Mouse (Mus musculus): ENCODE results near the gene Wdr90. TPM values are rescaled to one million over a fixed set of nuclear protein-coding genes. Genes with fewer than 3 reads are reported as not detected.
"Not testable (repeated sequence)": the region's sequence is repeated elsewhere in the genome, so short reads cannot be mapped to it uniquely, and the experiment has no call there.

The Wdr90 gene
- total RNA-seq, 2 experiments from 2014 or later: 34.0 to 35.6 TPM

- DNase-seq (ENCODE audit: extremely low spot score in 1 of 2, low spot score in 2 of 2): no peak
- intact Hi-C loops (cut with DNase I): no loop called here
Observed at GRCm38 (mm10) chr17:25878611-25879180, 17.4 kb upstream of the Wdr90 start.

GRCm38 (mm10) chr17:25877741-25878610, 16.7 kb upstream of the Wdr90 start:
- DNase-seq (ENCODE audit: extremely low spot score in 1 of 2, low spot score in 2 of 2): peak in 1 of 2 experiments; percentile 55
- intact Hi-C loops (cut with DNase I): no loop called here

- intact Hi-C loops (cut with DNase I): no loop called here
- no peak for DNase-seq (ENCODE audit: extremely low spot score in 1 of 2, low spot score in 2 of 2)
Observed at GRCm38 (mm10) chr17:25877025-25877424, 15.7 kb upstream of the Wdr90 start.

GRCm38 (mm10) chr17:25876347-25876915, 15.1 kb upstream of the Wdr90 start:
- DNase-seq (ENCODE audit: extremely low spot score in 1 of 2, low spot score in 2 of 2): no peak
- intact Hi-C loops (cut with DNase I): no loop called here

GRCm38 (mm10) chr17:25875171-25876136, 14.2 kb upstream of the Wdr90 start:
- intact Hi-C loops (cut with DNase I): no loop called here
- peak; percentile 89 to 94 for DNase-seq (ENCODE audit: extremely low spot score in 1 of 2, low spot score in 2 of 2)

- DNase-seq (ENCODE audit: extremely low spot score in 1 of 2, low spot score in 2 of 2): peak; percentile 91 to 96
- intact Hi-C loops (cut with DNase I): no loop called here
Observed at GRCm38 (mm10) chr17:25874721-25875170, 13.4 kb upstream of the Wdr90 start, which contains the start of gene Mettl26. Gene Mettl26 (plus strand): TSS chr17:25875074.

GRCm38 (mm10) chr17:25874148-25874720, 12.9 kb upstream of the Wdr90 start:
- intact Hi-C loops (cut with DNase I): no loop called here
- DNase-seq (ENCODE audit: extremely low spot score in 1 of 2, low spot score in 2 of 2): no peak

- intact Hi-C loops (cut with DNase I): no loop called here
- no peak for DNase-seq (ENCODE audit: extremely low spot score in 1 of 2, low spot score in 2 of 2)
Observed at GRCm38 (mm10) chr17:25873405-25874147, 12.3 kb upstream of the Wdr90 start.

- intact Hi-C loops (cut with DNase I): no loop called here
- DNase-seq (ENCODE audit: extremely low spot score in 1 of 2, low spot score in 2 of 2): no peak
Observed at GRCm38 (mm10) chr17:25872676-25873075, 11.4 kb upstream of the Wdr90 start.

GRCm38 (mm10) chr17:25871566-25871965, 10.3 kb upstream of the Wdr90 start:
- intact Hi-C loops (cut with DNase I); DNase-seq (ENCODE audit: extremely low spot score in 1 of 2, low spot score in 2 of 2): not testable (repeated sequence)

GRCm38 (mm10) chr17:25869954-25870353, 8.7 kb upstream of the Wdr90 start:
- no peak for DNase-seq (ENCODE audit: extremely low spot score in 1 of 2, low spot score in 2 of 2)
- intact Hi-C loops (cut with DNase I): no loop called here

GRCm38 (mm10) chr17:25869498-25869897, 8.2 kb upstream of the Wdr90 start:
- DNase-seq (ENCODE audit: extremely low spot score in 1 of 2, low spot score in 2 of 2): no peak
- intact Hi-C loops (cut with DNase I): no loop called here

GRCm38 (mm10) chr17:25868601-25869191, 7.4 kb upstream of the Wdr90 start, which contains the start of gene Mcrip2:
Gene Mcrip2 (minus strand): TSS chr17:25868764.
- intact Hi-C loops (cut with DNase I): no loop called here
- DNase-seq (ENCODE audit: extremely low spot score in 1 of 2, low spot score in 2 of 2): peak in 1 of 2 experiments; percentile 90

GRCm38 (mm10) chr17:25867836-25868600, 6.7 kb upstream of the Wdr90 start:
- intact Hi-C loops (cut with DNase I): no loop called here
- DNase-seq (ENCODE audit: extremely low spot score in 1 of 2, low spot score in 2 of 2): peak in 1 of 2 experiments; percentile 69

- no peak for DNase-seq (ENCODE audit: extremely low spot score in 1 of 2, low spot score in 2 of 2)
- intact Hi-C loops (cut with DNase I): no loop called here
Observed at GRCm38 (mm10) chr17:25867509-25867835, 6.2 kb upstream of the Wdr90 start.

- intact Hi-C loops (cut with DNase I): no loop called here
- DNase-seq (ENCODE audit: extremely low spot score in 1 of 2, low spot score in 2 of 2): no peak
Observed at GRCm38 (mm10) chr17:25866172-25866571, 4.9 kb upstream of the Wdr90 start.

- intact Hi-C loops (cut with DNase I): no loop called here
- no peak for DNase-seq (ENCODE audit: extremely low spot score in 1 of 2, low spot score in 2 of 2)
Observed at GRCm38 (mm10) chr17:25865288-25865687, 4.0 kb upstream of the Wdr90 start.

All from left cerebral cortex, postnatal 10 days (tissue).